Mouse (Mus musculus): ENCODE measurements around the gene Ifrd2. TPM values are rescaled to one million over a fixed set of nuclear protein-coding genes. Genes with fewer than 3 reads are reported as not detected.

Ifrd2 gene
- polyA plus RNA-seq, 2 experiments, result 135 to 149 TPM

DNA sequence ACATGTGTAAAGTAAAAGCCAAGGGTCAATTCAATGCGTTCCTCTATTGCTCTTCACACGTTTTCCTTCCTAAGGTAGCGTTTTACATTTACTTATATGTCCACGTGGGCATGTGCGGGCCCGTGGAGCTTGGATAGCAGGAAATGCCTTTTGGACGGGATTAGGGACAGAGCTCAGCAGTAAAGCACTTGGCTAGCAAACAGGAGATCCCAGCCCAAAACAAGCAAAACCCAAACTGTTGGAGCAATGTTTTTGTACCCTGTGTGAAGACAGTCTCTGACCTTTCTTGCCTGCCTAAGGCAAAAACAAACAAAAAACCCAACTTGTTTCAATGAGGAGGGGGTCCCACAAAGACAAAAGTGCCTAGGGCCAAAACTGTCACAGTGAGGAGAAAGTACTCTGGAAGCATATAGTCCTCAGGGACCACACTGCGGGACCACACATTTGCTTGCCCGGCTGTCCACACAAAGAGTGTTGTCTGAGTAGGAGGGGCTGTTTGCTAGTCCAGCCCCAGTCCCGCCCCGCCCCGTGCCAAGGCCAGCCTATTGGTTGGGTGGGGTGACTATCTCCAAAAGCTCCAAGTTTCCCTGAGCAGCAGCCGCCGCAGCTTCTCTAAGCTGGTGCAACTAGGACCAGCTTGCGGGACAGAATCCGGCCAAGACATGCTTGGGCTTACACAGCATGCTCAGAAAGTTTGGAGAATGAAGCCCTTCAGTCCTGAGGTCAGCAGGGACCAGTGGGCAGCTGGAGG lies 10.9 kb upstream of the Ifrd2 start, which contains the start of gene Hyal1:
Hyal1 (plus strand) TSS at position 571 of the 751 bp plus-strand sequence.
- DNase-seq (ENCODE audit: low read depth in 3 of 3, low spot score in 3 of 3) (peak; percentile 72 to 81 (median 78)), ATAC-seq (ENCODE audit: insufficient read depth) (peak; percentile 66)
- H3K27ac ChIP-seq, result peak within 1 kb of the TSS; percentile 53
- H3K4me1 ChIP-seq (replicated peaks; ENCODE audit: control insufficient read depth in 2 of 2, insufficient read depth in 2 of 2, low read length in 1 of 2), result peaks cover 31 to 43% of the 10 kb centered on the region in 2 experiments
- WGBS (ENCODE audit: insufficient replicate concordance), result 28% methylated on average over 16 of the region's 16 CpGs
- no peaks in the 10 kb centered on the region for H3K9me3 ChIP-seq (ENCODE audit: control insufficient read depth, low read length)
- TF ChIP-seq CTCF (IDR thresholded peaks at IDR 0.05; ENCODE audit: low read depth) (no peak), EP300 (IDR thresholded peaks at IDR 0.05; ENCODE audit: low read depth) (no peak)
- peaks cover 10% of the 10 kb centered on the region; the same call in 1 of the 2 replicates for H3K36me3 ChIP-seq (replicated peaks; ENCODE audit: control insufficient read depth, insufficient read depth, low read depth)
- H3K27me3 ChIP-seq (ENCODE audit: control insufficient read depth, insufficient read depth, low read length), result no peaks in the 10 kb centered on the region
- peak within 1 kb of the TSS; percentile 53 to 58 for H3K4me3 ChIP-seq (ENCODE audit: insufficient read depth in 1 of 2, low read depth in 2 of 2, low read length in 2 of 2)
- peak within 1 kb of the TSS; percentile 77 for H3K4me2 ChIP-seq (ENCODE audit: low read depth)
- H3K9ac ChIP-seq (replicated peaks), result peak within 1 kb of the TSS; percentile 48

DNA sequence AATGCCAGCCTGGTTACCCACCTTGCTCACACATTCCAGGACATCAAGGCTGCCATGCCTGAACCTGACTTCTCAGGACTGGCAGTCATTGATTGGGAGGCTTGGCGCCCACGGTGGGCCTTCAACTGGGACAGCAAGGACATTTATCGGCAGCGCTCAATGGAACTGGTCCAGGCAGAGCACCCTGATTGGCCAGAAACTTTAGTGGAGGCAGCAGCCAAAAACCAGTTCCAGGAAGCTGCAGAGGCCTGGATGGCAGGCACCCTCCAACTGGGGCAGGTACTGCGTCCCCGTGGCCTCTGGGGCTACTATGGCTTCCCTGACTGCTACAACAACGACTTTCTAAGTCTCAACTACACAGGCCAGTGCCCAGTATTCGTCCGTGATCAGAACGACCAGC lies 9.6 kb upstream of the Ifrd2 start:
- Histone ChIP-seq H3K27ac (no peak overlapping the region), H3K4me3 (ENCODE audit: insufficient read depth in 1 of 2, low read depth in 2 of 2, low read length in 2 of 2) (no peak overlapping the region), H3K36me3 (replicated peaks; ENCODE audit: control insufficient read depth, insufficient read depth, low read depth) (peaks cover 3% of the 10 kb centered on the region; the same call in 1 of the 2 replicates), H3K9me3 (ENCODE audit: control insufficient read depth, low read length) (no peaks in the 10 kb centered on the region), H3K9ac (replicated peaks) (no peak overlapping the region), H3K4me1 (replicated peaks; ENCODE audit: control insufficient read depth in 2 of 2, insufficient read depth in 2 of 2, low read length in 1 of 2) (peaks cover 26 to 42% of the 10 kb centered on the region in 2 experiments), H3K4me2 (ENCODE audit: low read depth) (peak overlapping the region; percentile 77; the same call in 1 of the 2 replicates), H3K27me3 (ENCODE audit: control insufficient read depth, insufficient read depth, low read length) (no peaks in the 10 kb centered on the region)
- no peak for DNase-seq (ENCODE audit: low read depth in 3 of 3, low spot score in 3 of 3)
- no peak for ATAC-seq (ENCODE audit: insufficient read depth)
- no peak for TF ChIP-seq CTCF (IDR thresholded peaks at IDR 0.05; ENCODE audit: low read depth)
- TF ChIP-seq EP300 (IDR thresholded peaks at IDR 0.05; ENCODE audit: low read depth), result no peak
- 89% methylated on average over 10 of the region's 10 CpGs for WGBS (ENCODE audit: insufficient replicate concordance)

DNA sequence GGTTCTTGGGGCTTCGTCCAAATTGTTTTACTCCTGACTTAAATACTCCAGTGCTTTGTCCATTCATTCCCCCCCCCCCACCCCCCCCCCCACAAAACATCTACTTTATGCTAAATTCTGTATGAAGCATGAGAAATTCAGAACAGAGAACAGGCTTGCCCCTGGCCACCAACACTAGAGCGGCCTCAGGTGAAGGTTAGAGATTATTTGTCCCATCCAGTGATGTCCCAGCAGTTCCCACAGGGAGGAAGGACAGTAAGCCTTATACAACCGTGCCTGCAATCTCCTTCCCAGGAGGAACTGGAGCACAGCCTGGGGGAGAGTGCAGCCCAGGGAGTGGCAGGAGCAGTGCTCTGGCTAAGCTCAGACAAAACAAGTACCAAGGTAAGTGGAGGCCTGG lies 8.9 kb upstream of the Ifrd2 start, which contains the start of gene Naa80:
Naa80 (plus strand) TSS at position 301 of the 400 bp plus-strand sequence.
- Histone ChIP-seq H3K4me1 (replicated peaks; ENCODE audit: control insufficient read depth in 2 of 2, insufficient read depth in 2 of 2, low read length in 1 of 2) (peaks cover 26 to 39% of the 10 kb centered on the region in 2 experiments), H3K9me3 (ENCODE audit: control insufficient read depth, low read length) (no peaks in the 10 kb centered on the region), H3K27ac (peak within 1 kb of the TSS; percentile 96), H3K4me3 (ENCODE audit: insufficient read depth in 1 of 2, low read depth in 2 of 2, low read length in 2 of 2) (no peak within 1 kb of the TSS), H3K4me2 (ENCODE audit: low read depth) (peak within 1 kb of the TSS; percentile 77; the same call in 1 of the 2 replicates), H3K27me3 (ENCODE audit: control insufficient read depth, insufficient read depth, low read length) (no peaks in the 10 kb centered on the region), H3K36me3 (replicated peaks; ENCODE audit: control insufficient read depth, insufficient read depth, low read depth) (no peaks in the 10 kb centered on the region; the same call in 1 of the 2 replicates), H3K9ac (replicated peaks) (no peak within 1 kb of the TSS)
- ATAC-seq (ENCODE audit: insufficient read depth) (no peak), DNase-seq (ENCODE audit: low read depth in 3 of 3, low spot score in 3 of 3) (no peak)
- 75% methylated on average over 3 of the region's 3 CpGs for WGBS (ENCODE audit: insufficient replicate concordance)
- TF ChIP-seq EP300 (IDR thresholded peaks at IDR 0.05; ENCODE audit: low read depth), result no peak
- no peak for TF ChIP-seq CTCF (IDR thresholded peaks at IDR 0.05; ENCODE audit: low read depth)

DNA sequence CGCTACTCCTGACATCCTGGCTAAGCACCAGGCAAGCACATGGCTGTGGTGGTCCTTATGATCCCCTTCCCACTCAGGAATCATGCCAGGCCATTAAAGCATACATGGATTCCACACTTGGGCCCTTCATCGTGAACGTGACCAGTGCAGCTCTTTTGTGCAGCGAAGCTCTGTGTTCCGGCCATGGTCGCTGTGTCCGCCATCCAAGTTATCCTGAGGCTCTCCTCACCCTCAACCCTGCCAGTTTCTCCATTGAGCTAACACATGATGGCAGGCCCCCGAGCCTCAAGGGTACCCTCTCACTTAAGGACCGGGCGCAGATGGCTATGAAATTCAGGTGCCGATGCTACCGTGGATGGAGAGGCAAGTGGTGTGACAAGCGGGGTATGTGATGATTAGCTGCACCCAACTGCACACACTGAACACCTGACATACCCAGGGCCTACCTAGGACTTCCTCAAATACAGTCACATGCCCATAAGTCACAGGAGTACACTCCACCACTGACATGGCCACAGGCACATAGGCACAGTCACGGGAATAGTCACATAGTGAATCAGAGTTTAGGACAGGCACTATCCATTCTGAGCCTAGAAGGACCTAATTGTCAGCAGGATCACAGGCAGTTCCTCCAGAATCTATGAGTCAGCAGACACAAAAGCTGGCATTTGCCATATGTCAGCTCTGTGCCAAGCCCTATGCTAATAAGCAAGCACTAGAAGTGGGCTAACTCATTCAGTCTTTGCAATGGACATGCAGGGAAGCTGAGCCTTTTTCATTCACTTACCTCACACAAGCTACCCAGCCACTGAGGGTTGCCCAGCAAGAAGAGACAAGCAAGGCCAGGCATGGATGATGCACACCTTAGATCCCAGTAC lies 8.2 kb upstream of the Ifrd2 start:
- ATAC-seq (ENCODE audit: insufficient read depth) (no peak), DNase-seq (ENCODE audit: low read depth in 3 of 3, low spot score in 3 of 3) (no peak)
- no peaks in the 10 kb centered on the region for H3K27me3 ChIP-seq (ENCODE audit: control insufficient read depth, insufficient read depth, low read length)
- H3K9ac ChIP-seq (replicated peaks), result no peak overlapping the region
- 87% methylated on average over 14 of the region's 14 CpGs for WGBS (ENCODE audit: insufficient replicate concordance)
- peaks cover 26 to 39% of the 10 kb centered on the region in 2 experiments for H3K4me1 ChIP-seq (replicated peaks; ENCODE audit: control insufficient read depth in 2 of 2, insufficient read depth in 2 of 2, low read length in 1 of 2)
- peak overlapping the region; percentile 96 for H3K27ac ChIP-seq
- no peak overlapping the region for H3K4me2 ChIP-seq (ENCODE audit: low read depth)
- H3K4me3 ChIP-seq (ENCODE audit: insufficient read depth in 1 of 2, low read depth in 2 of 2, low read length in 2 of 2), result no peak overlapping the region
- TF ChIP-seq EP300 (IDR thresholded peaks at IDR 0.05; ENCODE audit: low read depth) (no peak), CTCF (IDR thresholded peaks at IDR 0.05; ENCODE audit: low read depth) (no peak)
- no peaks in the 10 kb centered on the region for H3K9me3 ChIP-seq (ENCODE audit: control insufficient read depth, low read length)
- no peaks in the 10 kb centered on the region; the same call in 1 of the 2 replicates for H3K36me3 ChIP-seq (replicated peaks; ENCODE audit: control insufficient read depth, insufficient read depth, low read depth)

All from liver, embryonic 14.5 days (tissue).